ENCODE assay signal across 8 mouse cellular contexts in the genomic region with DNA sequence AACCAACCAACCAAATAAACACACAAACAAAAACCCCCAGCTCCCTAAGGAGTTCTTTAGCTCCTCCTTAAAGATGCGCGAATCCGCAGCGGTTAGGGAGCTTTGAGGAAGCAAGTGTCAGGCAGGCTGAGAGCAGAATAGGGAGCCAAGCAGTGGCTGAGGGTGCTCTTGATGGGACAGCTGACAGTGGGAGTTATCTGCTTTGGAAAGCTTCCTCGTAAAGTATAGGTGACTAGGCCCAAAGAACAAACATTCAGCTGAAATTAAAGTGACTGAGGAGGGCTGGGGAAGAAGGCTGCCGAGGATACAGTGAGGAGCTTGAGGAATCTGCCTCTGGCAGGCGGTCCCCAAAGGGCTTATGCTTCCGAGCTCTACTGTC. TPM values are rescaled to one million over a fixed set of nuclear protein-coding genes. Genes with fewer than 3 reads are reported as not detected.
DNase-seq lines count a peak whose midpoint lies in the region; ATAC-seq lines count a peak whose summit lies in the region.

No protein-coding gene starts in this region.

- peaks cover 20% of the 10 kb centered on the region for H3K27me3 ChIP-seq in kidney, embryonic 16.5 days (ENCODE audit: insufficient read depth, low read length)
- H3K27me3 ChIP-seq in forebrain, embryonic 12.5 days: peaks cover 29% of the 10 kb centered on the region
- H3K27me3 ChIP-seq in midbrain, embryonic 14.5 days (ENCODE audit: control insufficient read depth, insufficient read depth, low read length): no peaks in the 10 kb centered on the region

- H3K4me1 ChIP-seq in kidney, embryonic 16.5 days (ENCODE audit: insufficient read depth, low read length): no peaks in the 10 kb centered on the region
- H3K4me1 ChIP-seq in forebrain, embryonic 12.5 days: no peaks in the 10 kb centered on the region; the same call in 1 of the 2 replicates
- H3K4me1 ChIP-seq in midbrain, embryonic 14.5 days (ENCODE audit: control insufficient read depth, insufficient read depth, low read length): peaks cover 4% of the 10 kb centered on the region; the same call in 1 of the 2 replicates

- H3K9me3 ChIP-seq in kidney, embryonic 16.5 days (ENCODE audit: low read length): no peaks in the 10 kb centered on the region
- no peaks in the 10 kb centered on the region for H3K9me3 ChIP-seq in forebrain, embryonic 12.5 days
- H3K9me3 ChIP-seq in midbrain, embryonic 14.5 days (ENCODE audit: control insufficient read depth, low read length): no peaks in the 10 kb centered on the region

- DNase-seq in kidney, adult 18-20 months: no peak
- peak; percentile 4 for DNase-seq in adrenal gland, postnatal 25 days
- peak; percentile 23 to 35 for DNase-seq in kidney, postnatal 36 days
- DNase-seq in midbrain, embryonic 14.5 days: peak; percentile 56
- DNase-seq in right cerebral cortex, postnatal 14 days: no peak
- DNase-seq in cerebellum, adult 8-10 months: no peak

- ATAC-seq in kidney, embryonic 16.5 days (ENCODE audit: low FRiP score, low TSS enrichment): peak; percentile 65; the same call in 1 of the 2 replicates
- no peak for ATAC-seq in forebrain, embryonic 12.5 days (ENCODE audit: low FRiP score)
- ATAC-seq in midbrain, embryonic 14.5 days (ENCODE audit: low FRiP score, low TSS enrichment): no peak

- 19% methylated on average over 8 of the region's 8 CpGs for WGBS in kidney, embryonic 16.5 days
- WGBS in forebrain, embryonic 12.5 days: 21% methylated on average over 8 of the region's 8 CpGs
- 21% methylated on average over 8 of the region's 8 CpGs for WGBS in midbrain, embryonic 14.5 days

- H3K27ac ChIP-seq in kidney, embryonic 16.5 days (ENCODE audit: low read length): 0 out of 2 replicates have a peak overlapping the region, but pooled peaks have one; percentile 10
- no peak overlapping the region for H3K27ac ChIP-seq in forebrain, embryonic 12.5 days
- no peak overlapping the region for H3K27ac ChIP-seq in midbrain, embryonic 14.5 days (replicated peaks; ENCODE audit: low read depth, low read length)

- peak overlapping the region; percentile 61 for H3K4me2 ChIP-seq in kidney, embryonic 16.5 days (replicated peaks; ENCODE audit: low read depth, low read length)
- H3K4me2 ChIP-seq in forebrain, embryonic 12.5 days: peak overlapping the region; percentile 58
- peak overlapping the region; percentile 61 for H3K4me2 ChIP-seq in midbrain, embryonic 14.5 days (ENCODE audit: low read length)

- no peaks in the 10 kb centered on the region for H3K36me3 ChIP-seq in kidney, embryonic 16.5 days (ENCODE audit: insufficient read depth, low read length)
- H3K36me3 ChIP-seq in forebrain, embryonic 12.5 days (replicated peaks): no peaks in the 10 kb centered on the region
- no peaks in the 10 kb centered on the region for H3K36me3 ChIP-seq in midbrain, embryonic 14.5 days (ENCODE audit: control insufficient read depth, insufficient read depth, low read length)

- H3K4me3 ChIP-seq in kidney, embryonic 16.5 days (ENCODE audit: low read length): peak overlapping the region; percentile 62
- H3K4me3 ChIP-seq in forebrain, embryonic 12.5 days (replicated peaks): peak overlapping the region; percentile 54
- H3K4me3 ChIP-seq in midbrain, embryonic 14.5 days (replicated peaks; ENCODE audit: low read depth, low read length): peak overlapping the region; percentile 47

- peak overlapping the region; percentile 68 for H3K9ac ChIP-seq in kidney, embryonic 16.5 days (replicated peaks; ENCODE audit: low read length)
- H3K9ac ChIP-seq in forebrain, embryonic 12.5 days: peak overlapping the region; percentile 51
- no peak overlapping the region; the same call in 1 of the 2 replicates for H3K9ac ChIP-seq in midbrain, embryonic 14.5 days (replicated peaks; ENCODE audit: low read length)

RNA-seq across cellular contexts. Expression of a gene that starts 0.5 kb away (rescaled TPM):
- 7.6 and 9.6 TPM in 2 replicates for polyA plus RNA-seq in kidney, embryonic 16.5 days (2015; fragmentation: Nextera tagmentation; extraction: Ambion mirVana)
- 15.3 and 18.7 TPM in 2 replicates for total RNA-seq in adrenal gland, postnatal 25 days (2021)
- 7.3 and 7.6 TPM in 2 replicates for polyA plus RNA-seq in forebrain, embryonic 12.5 days (2016; fragmentation: Nextera tagmentation; extraction: Ambion mirVana)
- polyA plus RNA-seq in midbrain, embryonic 14.5 days (2014; fragmentation: Nextera tagmentation; extraction: Ambion mirVana): 5.2 and 7.8 TPM in 2 replicates

RNA-seq across cellular contexts. Expression of a gene that starts 42.2 kb away (rescaled TPM):
- polyA plus RNA-seq in kidney, embryonic 16.5 days (2015; fragmentation: Nextera tagmentation; extraction: Ambion mirVana): not detected in 2 replicates
- total RNA-seq in adrenal gland, postnatal 25 days (2021): not detected in 2 replicates
- polyA plus RNA-seq in forebrain, embryonic 12.5 days (2016; fragmentation: Nextera tagmentation; extraction: Ambion mirVana): not detected in 2 replicates
- polyA plus RNA-seq in midbrain, embryonic 14.5 days (2014; fragmentation: Nextera tagmentation; extraction: Ambion mirVana): not detected in 2 replicates

Comparison
In these comparisons a context has a peak if more than half of its experiments do, and no peak if none do; other contexts are left out.
1. DNase-seq: peak in adrenal gland, postnatal 25 days (single experiment), kidney, postnatal 36 days (2 of 2) and midbrain, embryonic 14.5 days (single experiment); none in kidney, adult 18-20 months (single experiment), right cerebral cortex, postnatal 14 days (single experiment) and cerebellum, adult 8-10 months (single experiment).
2. Peak in every context shown above with its lines, with median percentiles within 50 percentile points of each other: H3K4me2 ChIP-seq and H3K4me3 ChIP-seq.